ENCODE assay signal across 7 mouse cellular contexts in the genomic region with DNA sequence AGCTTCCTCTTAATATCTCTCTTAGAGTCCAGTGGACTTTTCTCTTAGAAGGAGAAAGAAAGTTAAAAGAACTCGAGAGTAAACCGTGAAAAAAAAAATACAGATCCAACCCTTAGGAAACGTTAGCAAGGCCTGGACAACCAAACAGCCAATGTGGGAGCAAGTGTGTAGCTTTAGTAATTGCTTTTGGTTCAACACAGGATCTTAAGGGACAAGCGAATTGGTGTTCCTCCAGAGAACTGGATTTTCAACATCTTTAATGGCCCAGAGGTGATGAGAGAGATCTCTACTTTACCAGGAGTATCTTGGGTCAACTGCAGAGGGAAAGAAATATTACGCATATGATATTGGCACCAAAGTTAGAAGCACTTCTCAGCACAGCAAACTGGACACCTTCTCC. TPM values are rescaled to one million over a fixed set of nuclear protein-coding genes. Genes with fewer than 3 reads are reported as not detected.
DNase-seq lines count a peak whose midpoint lies in the region; ATAC-seq and TF ChIP-seq lines count a peak whose summit lies in the region.

No protein-coding gene starts in this region.

- WGBS in lung, adult 2 months, result 70% methylated on average over 5 of the region's 5 CpGs
- 42% methylated on average over 5 of the region's 5 CpGs for WGBS in forebrain, embryonic 14.5 days
- 19% methylated on average over 5 of the region's 5 CpGs for WGBS in limb, embryonic 12.5 days
- 21% methylated on average over 5 of the region's 5 CpGs for WGBS in neural tube, embryonic 15.5 days

- no peak for TF ChIP-seq POLR2A in lung, adult 2 months (IDR thresholded peaks at IDR 0.05; ENCODE audit: borderline replicate concordance, extremely low read depth, low read depth, low read length)

- H3K4me3 ChIP-seq in lung, adult 2 months (replicated peaks; ENCODE audit: extremely low read depth, low read depth, low read length), result peak overlapping the region; percentile 13
- H3K4me3 ChIP-seq in forebrain, embryonic 14.5 days (ENCODE audit: low read depth, low read length), result peak overlapping the region; percentile 72
- peak overlapping the region; percentile 86 for H3K4me3 ChIP-seq in limb, embryonic 12.5 days (replicated peaks)
- peak overlapping the region; percentile 81 for H3K4me3 ChIP-seq in neural tube, embryonic 15.5 days (replicated peaks)

- H3K9ac ChIP-seq in forebrain, embryonic 14.5 days (ENCODE audit: low read length), result no peak overlapping the region
- H3K9ac ChIP-seq in limb, embryonic 12.5 days (replicated peaks), result no peak overlapping the region
- H3K9ac ChIP-seq in neural tube, embryonic 15.5 days (replicated peaks), result no peak overlapping the region

- H3K27me3 ChIP-seq in forebrain, embryonic 14.5 days (replicated peaks; ENCODE audit: control insufficient read depth, insufficient read depth, low read length), result peaks cover 39% of the 10 kb centered on the region
- peaks cover 58% of the 10 kb centered on the region for H3K27me3 ChIP-seq in limb, embryonic 12.5 days
- H3K27me3 ChIP-seq in neural tube, embryonic 15.5 days (replicated peaks), result peaks cover 68% of the 10 kb centered on the region

- no peak overlapping the region for H3K27ac ChIP-seq in forebrain, embryonic 14.5 days (ENCODE audit: low read depth, low read length)
- H3K27ac ChIP-seq in limb, embryonic 12.5 days, result no peak overlapping the region
- no peak overlapping the region for H3K27ac ChIP-seq in neural tube, embryonic 15.5 days (replicated peaks)

- peaks cover 2% of the 10 kb centered on the region; the same call in 1 of the 2 replicates for H3K4me1 ChIP-seq in lung, adult 2 months (ENCODE audit: control insufficient read depth, insufficient read depth, low read length)
- H3K4me1 ChIP-seq in forebrain, embryonic 14.5 days (ENCODE audit: control insufficient read depth, insufficient read depth, low read length), result peaks cover 15% of the 10 kb centered on the region
- H3K4me1 ChIP-seq in limb, embryonic 12.5 days (replicated peaks), result peaks cover 37% of the 10 kb centered on the region
- peaks cover 58% of the 10 kb centered on the region for H3K4me1 ChIP-seq in neural tube, embryonic 15.5 days

- no peak for DNase-seq in lung, adult 2 months
- DNase-seq in lung, adult 18-20 months, result no peak
- no peak for DNase-seq in forebrain, embryonic 14.5 days (ENCODE audit: low spot score)
- no peak for DNase-seq in layer of hippocampus, adult 8-10 months (ENCODE audit: low spot score in 2 of 2)
- no peak for DNase-seq in cerebellum, adult 11 months

- peak overlapping the region; percentile 96 for H3K4me2 ChIP-seq in forebrain, embryonic 14.5 days (ENCODE audit: low read length)
- H3K4me2 ChIP-seq in limb, embryonic 12.5 days, result peak overlapping the region; percentile 98
- H3K4me2 ChIP-seq in neural tube, embryonic 15.5 days, result peak overlapping the region; percentile 99

- no peaks in the 10 kb centered on the region for H3K36me3 ChIP-seq in forebrain, embryonic 14.5 days (ENCODE audit: control insufficient read depth, insufficient read depth, low read length)
- no peaks in the 10 kb centered on the region for H3K36me3 ChIP-seq in limb, embryonic 12.5 days
- no peaks in the 10 kb centered on the region for H3K36me3 ChIP-seq in neural tube, embryonic 15.5 days

- no peak for TF ChIP-seq CTCF in lung, adult 2 months (IDR thresholded peaks at IDR 0.05; ENCODE audit: insufficient read depth, low read length)

- no peak for ATAC-seq in forebrain, embryonic 14.5 days
- ATAC-seq in limb, embryonic 12.5 days (ENCODE audit: insufficient number of reproducible peaks, insufficient read depth, low FRiP score, low TSS enrichment, low read depth), result no peak
- ATAC-seq in neural tube, embryonic 15.5 days (ENCODE audit: low FRiP score), result no peak

- H3K9me3 ChIP-seq in forebrain, embryonic 14.5 days (replicated peaks; ENCODE audit: control insufficient read depth, low read length), result no peaks in the 10 kb centered on the region
- no peaks in the 10 kb centered on the region for H3K9me3 ChIP-seq in limb, embryonic 12.5 days
- no peaks in the 10 kb centered on the region for H3K9me3 ChIP-seq in neural tube, embryonic 15.5 days (replicated peaks)

RNA-seq across cellular contexts. Expression of a gene that starts 10.4 kb away (rescaled TPM):
- polyA plus RNA-seq in lung, adult 2 months (2012; rRNA removed), result 1.9 and 3.6 TPM in 2 replicates
- polyA plus RNA-seq in forebrain, embryonic 14.5 days (2014; fragmentation: Nextera tagmentation; extraction: Ambion mirVana), result 8.2 and 16.1 TPM in 2 replicates
- polyA plus RNA-seq in limb, embryonic 12.5 days (2016; fragmentation: Nextera tagmentation; extraction: Ambion mirVana), result 7.0 and 7.9 TPM in 2 replicates
- 16.8 and 21.0 TPM in 2 replicates for polyA plus RNA-seq in neural tube, embryonic 15.5 days (2015; fragmentation: Nextera tagmentation; extraction: Ambion mirVana)
- 10 to 100 TPM; 42.0 to 77.6 (median 58.6) TPM for total RNA-seq in layer of hippocampus, adult 8-10 months (2022)

Comparison
In these comparisons a context has a peak if more than half of its experiments do, and no peak if none do; other contexts are left out.
1. H3K4me3 ChIP-seq: peak in every context shown above with its lines; median percentile 86 in limb, embryonic 12.5 days; 81 in neural tube, embryonic 15.5 days; 72 in forebrain, embryonic 14.5 days; 13 in lung, adult 2 months.